Mouse (Mus musculus) heart, postnatal 0 days (tissue): ENCODE results near the gene AC153137.1. TPM values are rescaled to one million over a fixed set of nuclear protein-coding genes. Genes with fewer than 3 reads are reported as not detected.
A peak's percentile ranks its signal among the peaks of the same experiment; 100 is the strongest.
"Not testable (repeated sequence)": the region's sequence is repeated elsewhere in the genome, so short reads cannot be mapped to it uniquely, and the experiment has no call there.

ENCODE experiments used
- ATAC-seq: fragments of 200-750 bp; cut with Nextera tagmentation; 2 replicates; pipeline ENCODE4 v1.8.0; 2017; ENCODE audit warnings: low read depth, moderate number of reproducible peaks, moderate library complexity; ENCODE audit not compliant: insufficient read depth
- DNase-seq: peaks from one replicate; pipeline ENCODE4 v3.0.0-alpha.2; 2016; ENCODE audit warnings: low spot score
- H3K27ac ChIP-seq: fragments of 300-500 bp; sonication (generic); 2 replicates; pipeline ENCODE4 v1.5.1; 2014; ENCODE audit warnings: low read depth, mild to moderate bottlenecking
- H3K27me3 ChIP-seq: fragments of 300-500 bp; sonication (generic); 2 replicates; pipeline ENCODE4 v1.6.1; 2014; ENCODE audit warnings: low read length, mixed read lengths; ENCODE audit not compliant: control insufficient read depth, insufficient read depth
- H3K36me3 ChIP-seq: fragments of 300-500 bp; sonication (generic); replicated peaks from 2 replicates; pipeline ENCODE4 v1.6.1; 2014; ENCODE audit warnings: low read length, mixed read lengths; ENCODE audit not compliant: control insufficient read depth, insufficient read depth
- H3K4me1 ChIP-seq: fragments of 300-500 bp; sonication (generic); 2 replicates; pipeline ENCODE4 v1.6.1; 2014; ENCODE audit warnings: antibody characterized with exemption; ENCODE audit not compliant: control insufficient read depth, insufficient read depth
- H3K4me2 ChIP-seq: fragments of 300-500 bp; sonication (generic); 2 replicates; pipeline ENCODE4 v1.6.1; 2014; ENCODE audit warnings: low read depth, mild to moderate bottlenecking, low read length, moderate library complexity
- H3K4me3 ChIP-seq: fragments of 300-500 bp; sonication (generic); 2 replicates; pipeline ENCODE4 v1.5.1; 2014; ENCODE audit warnings: low read depth, low read length
- H3K9ac ChIP-seq: fragments of 300-500 bp; sonication (generic); replicated peaks from 2 replicates; pipeline ENCODE4 v1.6.1; 2014; ENCODE audit warnings: low read depth, low read length, mixed read lengths
- H3K9me3 ChIP-seq: fragments of 300-500 bp; sonication (generic); replicated peaks from 2 replicates; pipeline ENCODE4 v1.6.1; 2016; ENCODE audit warnings: low read length; ENCODE audit not compliant: control insufficient read depth
- CTCF ChIP-seq: IDR thresholded peaks from 2 replicates; pipeline ENCODE4 v1.5.1; 2016; ENCODE audit warnings: antibody characterized with exemption, control low read depth, low read depth
- EP300 ChIP-seq: IDR thresholded peaks from 2 replicates; pipeline ENCODE4 v1.6.1; 2016; ENCODE audit warnings: antibody characterized with exemption, low read depth
- WGBS: fragments of 180-500 bp; shearing (Covaris S2); extraction: QIAGEN DNeasy Blood & Tissue Kit; methylation state at CpG from one replicate; pipeline ENCODE4 v1.1.7; 2014; 5-methylcytosine and 5-hydroxymethylcytosine counted together
- polyA plus RNA-seq: library from polyadenylated mRNA; unstranded; fragments of >200 nt; fragmentation: Nextera tagmentation; extraction: Ambion mirVana; gene quantifications from 2 replicates; pipeline ENCODE4 v1.2.1, GENCODE M21; 2015
- total RNA-seq: library from RNA; depleted of rRNA; stranded (reverse); fragments of >200 nt; gene quantifications from 2 replicates; pipeline ENCODE4 v1.2.3, GENCODE M21; 2014; ENCODE audit warnings: low replicate concordance; rRNA removed

The AC153137.1 gene
- total RNA-seq: not detected in 2 replicates
- not detected in 2 replicates for polyA plus RNA-seq

DNA sequence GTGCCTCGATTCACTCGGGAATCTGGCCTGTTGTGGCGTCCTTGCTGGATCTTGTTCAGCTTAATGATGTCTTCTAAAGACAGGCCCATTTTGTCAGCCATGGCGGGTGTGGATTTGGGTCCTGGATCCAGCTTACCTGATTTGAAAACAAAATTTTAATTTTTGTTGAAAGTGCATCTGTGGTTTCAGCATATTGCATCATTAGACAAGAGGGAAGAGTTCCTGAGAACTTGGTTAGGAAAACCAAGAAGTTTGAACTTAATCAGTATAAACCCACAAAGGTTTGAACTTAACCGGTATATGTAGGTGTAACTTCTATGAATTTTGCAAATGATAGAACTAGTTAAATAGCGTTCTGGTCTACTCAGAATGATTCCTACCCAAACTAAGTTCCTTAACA lies at the start of gene AC153137.1:
AC153137.1 (minus strand) TSS at position 101 of the 400 bp plus-strand sequence.
- not testable (repeated sequence) for H3K36me3 ChIP-seq, H3K4me2 ChIP-seq, H3K27me3 ChIP-seq, H3K27ac ChIP-seq, H3K9me3 ChIP-seq, ATAC-seq, H3K9ac ChIP-seq, H3K4me3 ChIP-seq, DNase-seq, H3K4me1 ChIP-seq
- WGBS: 86% methylated on average over 6 of the region's 6 CpGs

DNA sequence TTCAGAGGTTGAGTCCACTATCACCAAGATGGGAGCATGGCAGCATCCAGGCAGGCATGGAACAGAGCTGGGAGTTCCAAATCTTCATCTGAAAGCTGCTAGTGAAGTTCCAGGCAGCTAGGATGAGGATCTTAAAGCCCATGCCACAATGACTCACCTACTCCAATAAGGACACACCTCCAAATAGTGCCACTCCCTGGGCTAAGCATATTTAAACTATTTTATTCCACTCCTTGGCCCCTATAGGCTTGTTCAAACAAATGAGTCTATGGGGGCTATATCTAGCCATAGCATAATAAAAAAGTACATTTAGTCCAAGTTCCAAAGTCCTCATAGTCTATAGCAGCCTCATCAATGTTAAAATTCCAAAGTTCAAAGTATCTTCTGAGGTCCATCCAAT lies 45.4 kb upstream of the AC153137.1 start:
- Histone ChIP-seq H3K9ac (no peak overlapping the region), H3K4me1 (no peaks in the 10 kb centered on the region), H3K27ac (no peak overlapping the region), H3K4me3 (no peak overlapping the region), H3K4me2 (no peak overlapping the region), H3K36me3 (no peaks in the 10 kb centered on the region), H3K9me3 (no peaks in the 10 kb centered on the region), H3K27me3 (no peaks in the 10 kb centered on the region)
- no peak for TF ChIP-seq CTCF
- DNase-seq: no peak
- no peak for ATAC-seq

DNA sequence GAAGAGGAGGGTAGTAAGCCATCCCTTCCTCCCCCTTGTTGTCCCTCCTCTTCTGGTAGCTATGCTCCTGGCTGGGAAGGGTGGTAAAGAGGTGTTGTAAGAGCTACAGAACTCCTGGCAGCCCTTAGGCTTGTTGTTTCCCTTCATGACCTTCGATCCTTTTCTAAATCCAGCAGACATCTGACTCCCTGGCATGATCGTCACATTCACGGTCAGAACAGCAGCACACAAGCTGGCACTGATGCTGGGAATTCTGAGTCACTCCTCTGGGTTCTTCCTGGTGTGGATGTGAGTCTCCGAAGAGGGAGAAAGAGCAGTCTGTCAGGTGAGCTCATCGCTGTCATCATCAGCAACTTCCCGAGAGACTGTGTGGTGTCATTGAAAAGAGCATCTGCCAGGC lies 41.5 kb upstream of the AC153137.1 start:
- Histone ChIP-seq H3K27ac (peak overlapping the region; percentile 2; the same call in 1 of the 2 replicates), H3K9ac (no peak overlapping the region), H3K9me3 (no peaks in the 10 kb centered on the region), H3K36me3 (no peaks in the 10 kb centered on the region), H3K4me2 (0 out of 2 replicates have a peak overlapping the region, but pooled peaks have one; percentile 8), H3K27me3 (no peaks in the 10 kb centered on the region), H3K4me3 (no peak overlapping the region), H3K4me1 (no peaks in the 10 kb centered on the region)
- ATAC-seq: peak; percentile 79
- peak; percentile 69 for DNase-seq
- TF ChIP-seq EP300: 0 out of 2 replicates have a peak, but pooled peaks have one; percentile 14
- no peak for TF ChIP-seq CTCF
- 31% methylated on average over 6 of the region's 6 CpGs for WGBS

DNA sequence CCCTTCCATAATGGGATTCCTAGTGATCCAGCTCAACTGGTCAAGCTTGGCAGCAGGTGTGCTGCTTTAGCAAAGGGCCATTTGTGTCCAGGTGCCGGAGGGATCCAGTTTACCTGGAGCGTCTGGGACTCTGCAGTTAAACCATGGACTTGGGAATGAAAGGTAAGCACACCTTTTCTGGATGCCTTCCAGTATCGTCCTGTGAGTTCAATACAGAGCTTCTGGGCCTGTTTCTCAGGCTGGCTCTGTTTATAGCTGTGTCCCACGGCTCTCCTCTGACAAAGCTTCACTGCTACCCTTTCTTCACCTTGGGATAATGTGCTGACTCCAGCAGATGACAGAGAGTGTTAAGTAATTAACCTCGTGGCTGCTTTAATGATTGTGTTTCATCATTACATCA lies 39.6 kb upstream of the AC153137.1 start:
- Histone ChIP-seq H3K27me3 (no peaks in the 10 kb centered on the region), H3K4me3 (no peak overlapping the region), H3K9me3 (no peaks in the 10 kb centered on the region), H3K4me1 (no peaks in the 10 kb centered on the region), H3K9ac (no peak overlapping the region), H3K36me3 (no peaks in the 10 kb centered on the region), H3K27ac (no peak overlapping the region), H3K4me2 (no peak overlapping the region)
- TF ChIP-seq EP300: no peak
- TF ChIP-seq CTCF: no peak
- 73% methylated on average over 5 of the region's 5 CpGs for WGBS
- ATAC-seq (no peak), DNase-seq (no peak)

DNA sequence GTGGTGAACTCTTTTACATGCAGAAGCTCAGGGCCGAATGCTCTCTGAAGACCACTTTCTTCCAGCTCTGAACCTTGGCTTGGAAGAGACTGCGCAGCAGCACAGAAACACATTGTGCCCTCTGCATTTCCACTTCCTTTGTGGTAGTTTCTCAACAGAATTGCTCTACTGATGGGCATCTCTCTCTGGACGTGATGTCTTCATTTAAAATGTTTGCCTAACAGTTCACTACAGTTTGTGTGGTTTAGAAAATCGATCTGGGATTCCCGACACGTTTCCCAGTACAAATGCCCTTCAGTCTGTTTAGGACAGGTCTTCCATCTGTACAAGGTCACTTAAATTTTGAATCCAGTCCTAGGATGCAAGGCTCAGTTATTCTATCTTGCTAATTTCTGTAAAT lies 38.3 kb upstream of the AC153137.1 start:
- Histone ChIP-seq H3K9me3 (no peaks in the 10 kb centered on the region), H3K4me1 (no peaks in the 10 kb centered on the region), H3K27ac (no peak overlapping the region), H3K4me3 (no peak overlapping the region), H3K4me2 (no peak overlapping the region), H3K9ac (no peak overlapping the region), H3K36me3 (no peaks in the 10 kb centered on the region), H3K27me3 (no peaks in the 10 kb centered on the region)
- TF ChIP-seq CTCF (no peak), EP300 (no peak)
- 81% methylated on average over 6 of the region's 6 CpGs for WGBS
- DNase-seq: no peak
- no peak for ATAC-seq

DNA sequence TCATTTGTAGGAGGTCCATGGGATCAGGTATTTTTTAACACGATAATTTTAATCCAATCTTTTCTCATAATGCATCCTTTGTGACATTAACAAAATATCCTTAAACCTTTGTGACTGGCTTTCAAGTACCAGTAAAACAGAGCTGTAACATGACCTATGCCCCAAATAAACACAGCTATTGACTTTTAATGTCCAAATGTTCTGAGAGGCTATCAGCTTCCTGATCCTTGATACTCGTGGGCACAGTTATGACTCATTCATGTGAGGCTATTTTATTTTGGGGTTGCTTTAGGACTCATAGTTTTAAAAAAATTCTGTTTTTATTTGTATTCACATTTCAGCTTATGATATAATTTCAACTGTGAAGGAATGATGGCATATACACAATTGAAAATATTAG lies 37.5 kb upstream of the AC153137.1 start:
- H3K9me3 ChIP-seq: no peaks in the 10 kb centered on the region
- H3K9ac ChIP-seq: no peak overlapping the region
- WGBS: 54% methylated on average over 2 of the region's 2 CpGs
- ATAC-seq (no peak), DNase-seq (no peak)
- TF ChIP-seq EP300 (no peak), CTCF (no peak)
- no peak overlapping the region for H3K4me3 ChIP-seq
- no peaks in the 10 kb centered on the region for H3K27me3 ChIP-seq
- H3K36me3 ChIP-seq: no peaks in the 10 kb centered on the region
- H3K27ac ChIP-seq: no peak overlapping the region
- H3K4me1 ChIP-seq: no peaks in the 10 kb centered on the region
- H3K4me2 ChIP-seq: no peak overlapping the region

DNA sequence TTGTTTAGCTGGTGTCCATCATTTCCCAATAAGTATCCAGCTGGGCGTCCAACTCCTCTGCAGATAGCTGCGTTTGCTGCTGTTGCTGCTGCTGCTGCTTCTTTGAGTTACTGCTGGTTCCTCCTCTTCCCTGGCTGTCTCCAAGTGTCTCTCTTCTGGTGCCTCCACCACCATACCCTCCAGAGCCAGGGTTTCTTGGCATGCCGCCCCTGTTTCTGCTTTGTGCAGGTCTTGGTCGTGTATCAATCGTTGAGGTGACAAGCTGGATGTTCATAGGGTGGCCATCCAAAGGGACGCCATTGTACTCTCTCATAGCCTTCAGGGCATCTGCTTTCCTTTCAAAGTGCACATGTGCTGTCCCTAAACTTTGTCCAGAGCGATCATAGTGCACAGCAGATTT lies 529 bp downstream of the AC153137.1 start:
- not testable (repeated sequence) for H3K4me1 ChIP-seq, H3K27ac ChIP-seq, H3K4me2 ChIP-seq, H3K9ac ChIP-seq, DNase-seq, H3K36me3 ChIP-seq, H3K4me3 ChIP-seq, H3K27me3 ChIP-seq, H3K9me3 ChIP-seq, ATAC-seq
- WGBS: 77% methylated on average over 7 of the region's 7 CpGs
